Comparison of ENCODE assay signal across 8 mouse cellular contexts in genomic region chr2:122298596-122299490, GRCm38 (mm10). TPM values are rescaled to one million over a fixed set of nuclear protein-coding genes. Genes with fewer than 3 reads are reported as not detected.
DNase-seq lines count a peak whose midpoint lies in the region; ATAC-seq and TF ChIP-seq lines count a peak whose summit lies in the region.

Duoxa2 (plus strand) TSS chr2:122298900.

- H3K4me1 ChIP-seq in heart, postnatal 0 days (ENCODE audit: control insufficient read depth, insufficient read depth) = peaks cover 23% of the 10 kb centered on the region
- H3K4me1 ChIP-seq in midbrain, embryonic 16.5 days (ENCODE audit: control insufficient read depth, insufficient read depth, low read length) = peaks cover 36% of the 10 kb centered on the region

- peak within 1 kb of the TSS; percentile 38 for H3K4me3 ChIP-seq in heart, postnatal 0 days (ENCODE audit: low read depth, low read length)
- H3K4me3 ChIP-seq in midbrain, embryonic 16.5 days (ENCODE audit: low read depth, low read length) = peak within 1 kb of the TSS; percentile 33

- peaks cover 90% of the 10 kb centered on the region for H3K27me3 ChIP-seq in heart, postnatal 0 days (ENCODE audit: control insufficient read depth, insufficient read depth, low read length)
- peaks cover 60% of the 10 kb centered on the region for H3K27me3 ChIP-seq in midbrain, embryonic 16.5 days (ENCODE audit: control insufficient read depth, insufficient read depth, low read depth, low read length)

- peak; percentile 36 for ATAC-seq in activated CD4-positive, CD25-positive, alpha-beta regulatory T cell, adult 4 months
- no peak for ATAC-seq in heart, postnatal 0 days (ENCODE audit: insufficient read depth, low read depth)
- no peak for ATAC-seq in midbrain, embryonic 16.5 days

- peak within 1 kb of the TSS; percentile 58 for H3K4me2 ChIP-seq in heart, postnatal 0 days (ENCODE audit: low read depth, low read length)
- peak within 1 kb of the TSS; percentile 57 for H3K4me2 ChIP-seq in midbrain, embryonic 16.5 days (ENCODE audit: low read length)

- 1% methylated on average over 43 of the region's 43 CpGs for WGBS in heart, postnatal 0 days
- WGBS in midbrain, embryonic 16.5 days = under 1% methylated on average over 43 of the region's 43 CpGs

- no peak within 1 kb of the TSS for H3K9ac ChIP-seq in heart, postnatal 0 days (replicated peaks; ENCODE audit: low read depth, low read length)
- 0 out of 2 replicates have a peak within 1 kb of the TSS, but pooled peaks have one; percentile 11 for H3K9ac ChIP-seq in midbrain, embryonic 16.5 days (ENCODE audit: low read depth, low read length)

- H3K27ac ChIP-seq in heart, postnatal 0 days (ENCODE audit: low read depth) = no peak within 1 kb of the TSS
- H3K27ac ChIP-seq in midbrain, embryonic 16.5 days (ENCODE audit: low read length) = no peak within 1 kb of the TSS

- TF ChIP-seq EP300 in heart, postnatal 0 days (IDR thresholded peaks at IDR 0.05; ENCODE audit: low read depth) = no peak

- no peak for TF ChIP-seq CTCF in heart, postnatal 0 days (IDR thresholded peaks at IDR 0.05; ENCODE audit: low read depth)

- intact Hi-C loops in left cerebral cortex, postnatal 14 days (cut with DNase I) = loop anchor here (5.0 kb wide), 1 partner anchor 52 kb away; no protein-coding TSS in a partner anchor

- H3K9me3 ChIP-seq in heart, postnatal 0 days (replicated peaks; ENCODE audit: control insufficient read depth, low read length) = no peaks in the 10 kb centered on the region
- no peaks in the 10 kb centered on the region for H3K9me3 ChIP-seq in midbrain, embryonic 16.5 days (replicated peaks; ENCODE audit: control insufficient read depth, low read length, poor library complexity, severe bottlenecking)

- H3K36me3 ChIP-seq in heart, postnatal 0 days (replicated peaks; ENCODE audit: control insufficient read depth, insufficient read depth, low read length) = no peaks in the 10 kb centered on the region
- no peaks in the 10 kb centered on the region for H3K36me3 ChIP-seq in midbrain, embryonic 16.5 days (ENCODE audit: control insufficient read depth, insufficient read depth, low read length)

- peak; percentile 62 for DNase-seq in CD4-positive, CD25-positive, alpha-beta regulatory T cell, adult 2 months (ENCODE audit: low read depth, low spot score)
- no peak for DNase-seq in heart, postnatal 0 days (ENCODE audit: low spot score)
- peak; percentile 20 to 48 for DNase-seq in kidney, postnatal 36 days
- DNase-seq in thymus, postnatal 4 days = peak; percentile 55
- no peak for DNase-seq in left cerebral cortex, postnatal 14 days (ENCODE audit: low spot score in 2 of 2)
- DNase-seq in frontal cortex, postnatal 14 days (ENCODE audit: low spot score in 2 of 2) = no peak

RNA-seq across cellular contexts. Expression of gene Duoxa2, which starts in this region (rescaled TPM):
- polyA plus RNA-seq in activated CD4-positive, CD25-positive, alpha-beta regulatory T cell, adult 4 months (2017; shearing (Covaris generic)) = not detected
- not detected in 2 replicates for total RNA-seq in heart, postnatal 0 days (2014; rRNA removed; ENCODE audit: low replicate concordance)
- polyA plus RNA-seq in heart, postnatal 0 days (2015; fragmentation: Nextera tagmentation; extraction: Ambion mirVana) = 0.10 and 0.19 TPM in 2 replicates
- 0.19 and 0.26 TPM in 2 replicates for polyA plus RNA-seq in midbrain, embryonic 16.5 days (2015; fragmentation: Nextera tagmentation; extraction: Ambion mirVana)
- total RNA-seq in left cerebral cortex, postnatal 14 days (2021) = not detected

Comparison
In these comparisons a context has a peak if more than half of its experiments do, and no peak if none do; other contexts are left out.
1. Peak in ATAC-seq in activated CD4-positive, CD25-positive, alpha-beta regulatory T cell, adult 4 months; RNA of the gene not detected or under 1 TPM.
2. DNase-seq: peak in CD4-positive, CD25-positive, alpha-beta regulatory T cell, adult 2 months (single experiment), kidney, postnatal 36 days (2 of 2) and thymus, postnatal 4 days (single experiment); none in heart, postnatal 0 days (single experiment), left cerebral cortex, postnatal 14 days (0 of 2) and frontal cortex, postnatal 14 days (0 of 2).